Mouse (Mus musculus) megakaryocyte, adult 5-6 weeks (primary cell): ENCODE measurements around the gene Knl1. TPM values are rescaled to one million over a fixed set of nuclear protein-coding genes. Genes with fewer than 3 reads are reported as not detected.

Experiments
- ATAC-seq: 2 replicates; pipeline ENCODE4 v1.8.0; 2016; ENCODE audit warnings: mild to moderate bottlenecking, inconsistent platforms; ENCODE audit not compliant: poor library complexity, severe bottlenecking
- total RNA-seq, 2 experiments: library from RNA; stranded (forward) in 1 of 2; stranded (reverse) in 1 of 2; fragments of 153-499, 151-499 nt in 1 of 2; fragments of 221-1000, 200-1000 nt in 1 of 2; gene quantifications; 2 replicates each; pipeline versions ENCODE4 v1.2.3 to v1.2.4; 2015 to 2017

Knl1 gene
- total RNA-seq, 2 experiments from 2014 or later = 69.5 to 79.4 TPM

- peak; percentile 98 for ATAC-seq
These were observed 12.1 kb upstream of the Knl1 start, which contains the start of gene Rpusd2 for GRCm38 (mm10) chr2:119034656-119035396. Gene Rpusd2 (plus strand): TSS chr2:119034790.

DNA sequence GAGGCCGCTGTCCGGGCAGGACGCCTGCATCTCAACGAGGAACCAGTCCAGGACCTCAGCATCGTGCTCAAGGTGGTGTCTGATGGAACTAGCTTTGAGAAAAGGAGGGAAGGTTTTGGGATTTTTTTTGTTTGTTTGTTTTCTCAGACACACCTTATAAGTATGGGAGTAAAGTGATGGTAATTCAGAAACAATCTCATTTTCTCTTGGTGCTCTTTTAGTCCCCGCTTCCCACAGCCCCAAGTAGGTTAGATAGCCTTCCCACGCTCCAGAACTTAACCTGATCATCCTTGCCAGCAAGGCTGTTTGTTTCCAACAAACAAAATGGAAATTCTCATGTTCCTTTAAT lies 11.5 kb upstream of the Knl1 start:
- ATAC-seq = peak; percentile 31; the same call in 1 of the 2 replicates

DNA sequence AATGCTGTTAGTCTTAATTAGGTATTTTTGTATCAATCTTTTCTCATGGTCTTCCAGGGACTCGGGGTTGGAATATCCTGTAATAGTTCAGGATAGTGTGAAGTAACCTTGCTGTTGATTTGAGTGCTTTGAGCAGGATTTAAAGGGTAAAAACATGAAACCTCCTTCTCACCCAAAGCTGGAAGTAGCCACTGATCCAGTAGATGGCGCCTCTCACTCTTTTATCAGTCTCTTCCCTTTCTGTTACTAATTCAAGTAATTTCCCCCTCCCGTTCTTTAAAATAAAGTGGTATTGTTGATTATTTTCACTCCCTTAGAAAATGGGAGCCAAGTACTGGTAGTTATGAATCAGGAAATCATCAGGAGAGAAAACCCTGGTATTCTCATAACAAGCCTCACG lies 6.0 kb upstream of the Knl1 start:
- ATAC-seq = peak; percentile 43; the same call in 1 of the 2 replicates

GRCm38 (mm10) chr2:119045163-119045562 lies 1.8 kb upstream of the Knl1 start:
- ATAC-seq = no peak

DNA sequence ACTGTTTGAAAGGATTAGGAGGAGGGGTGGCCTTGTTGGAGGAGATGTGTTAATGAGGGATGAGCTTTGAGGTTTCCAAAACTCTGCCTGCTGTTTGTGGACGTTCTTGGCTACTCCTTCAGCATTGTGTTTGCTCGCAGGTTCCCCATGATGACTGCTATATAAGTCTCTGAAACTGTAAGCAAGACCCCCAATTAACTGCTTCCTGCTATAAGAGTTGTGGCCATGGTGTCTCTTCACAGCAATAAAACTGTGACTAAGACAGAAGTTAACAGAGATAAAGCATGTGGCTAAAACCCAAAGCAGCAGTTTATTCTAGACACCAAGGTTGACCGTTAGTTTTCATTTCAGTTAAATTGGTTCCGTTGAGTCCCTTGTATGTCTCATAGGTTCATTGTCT lies 930 bp downstream of the Knl1 start:
- ATAC-seq = no peak

GRCm38 (mm10) chr2:119050132-119050650 lies 3.3 kb downstream of the Knl1 start:
- ATAC-seq = no peak

DNA sequence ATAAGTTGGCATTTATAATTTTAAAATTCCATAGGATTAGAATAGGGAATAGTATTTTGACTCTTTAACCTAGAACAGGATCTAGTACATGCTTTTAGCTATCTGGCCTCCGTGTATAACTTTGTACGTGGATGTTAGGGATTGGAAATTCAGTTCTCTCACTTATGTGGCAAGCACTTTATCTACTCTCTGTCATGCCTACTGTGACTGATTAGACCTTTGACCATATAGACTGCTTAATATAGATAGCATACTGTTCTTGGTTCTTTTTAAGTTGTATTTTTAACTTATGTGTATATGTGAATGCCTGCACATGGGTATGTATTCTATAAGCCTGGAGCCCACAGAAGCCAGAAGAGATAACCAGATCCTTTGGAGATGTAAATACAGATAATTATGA lies 13.2 kb downstream of the Knl1 start:
- no peak for ATAC-seq

- ATAC-seq = no peak
These were observed 25.5 kb downstream of the Knl1 start for GRCm38 (mm10) chr2:119072397-119072796.

- no peak for ATAC-seq
These were observed 39.2 kb downstream of the Knl1 start for GRCm38 (mm10) chr2:119086156-119086555.

- no peak for ATAC-seq
These were observed 54.6 kb downstream of the Knl1 start for GRCm38 (mm10) chr2:119101552-119101951.

GRCm38 (mm10) chr2:119106583-119106982 lies 59.7 kb downstream of the Knl1 start:
- ATAC-seq = no peak

DNA sequence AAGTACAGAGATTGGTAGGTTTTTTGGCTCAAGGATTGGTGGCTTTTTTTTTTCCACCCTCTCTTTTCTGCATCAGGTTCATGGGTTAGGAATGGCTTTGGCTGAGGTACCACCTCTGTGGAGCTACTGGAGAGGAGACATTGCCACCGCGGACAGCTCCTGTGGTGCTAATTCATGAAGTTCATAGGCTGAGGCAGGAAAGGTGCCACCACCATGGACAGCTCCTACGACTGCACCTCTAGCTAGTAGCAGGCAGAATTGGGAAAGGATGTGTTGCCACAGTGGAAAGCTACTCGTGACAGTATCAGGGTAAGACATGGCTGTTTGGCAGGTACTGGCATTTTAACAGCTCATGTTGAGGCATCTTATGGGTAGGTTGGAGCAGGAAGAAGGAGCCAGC lies 61.6 kb downstream of the Knl1 start:
- no peak for ATAC-seq

DNA sequence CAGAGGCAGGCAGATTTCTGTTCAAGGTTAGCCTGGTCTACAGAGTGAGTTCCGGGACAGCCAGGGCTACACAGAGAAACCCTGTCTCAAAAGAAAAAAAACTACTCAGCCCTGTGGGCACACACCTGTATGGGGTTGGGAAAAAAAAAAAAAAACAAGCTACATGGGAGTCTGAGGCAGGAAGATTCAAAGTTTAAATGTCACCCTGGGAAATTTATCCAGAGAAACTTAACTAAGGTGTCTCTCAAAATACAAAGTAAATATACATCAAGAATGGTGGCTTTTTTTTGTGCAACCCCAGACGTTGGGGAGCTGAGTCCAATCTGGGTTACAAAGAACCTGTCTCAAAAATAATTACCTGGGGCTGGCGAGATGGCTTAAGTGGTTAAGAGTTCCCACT lies 64.1 kb downstream of the Knl1 start:
- no peak for ATAC-seq

DNA sequence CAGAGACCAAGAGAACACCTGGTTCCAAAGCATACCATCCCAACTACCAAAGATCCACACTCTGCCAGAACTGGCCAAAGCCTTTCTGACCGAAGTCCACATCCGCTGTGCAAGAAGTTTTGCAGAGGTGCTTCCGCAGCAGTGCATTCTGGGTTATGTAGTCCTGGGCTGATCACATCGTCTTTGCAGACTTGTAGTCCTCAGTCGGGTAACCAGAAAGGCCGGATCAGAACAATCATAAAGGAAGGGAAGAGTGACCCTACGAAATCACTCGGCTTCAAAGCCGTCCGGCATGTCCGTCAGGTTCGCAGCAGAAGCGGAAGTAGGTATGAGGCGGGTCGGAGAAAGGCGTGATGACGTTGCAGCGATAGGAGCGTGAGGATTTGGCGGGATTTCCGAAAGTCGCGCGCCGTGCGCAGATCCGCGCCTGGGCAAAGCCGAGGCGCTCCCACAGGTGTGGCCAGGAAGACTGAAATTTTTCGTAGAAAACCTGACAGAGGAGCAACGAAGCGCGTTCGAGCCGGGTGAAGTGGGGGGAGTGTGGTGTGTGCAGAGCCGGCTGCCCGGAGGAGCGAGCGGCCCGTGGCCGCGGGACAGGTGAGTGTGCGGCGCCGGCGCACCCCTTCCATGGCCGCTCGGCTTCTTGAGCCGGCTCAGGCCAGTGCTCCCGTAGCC lies 65.7 kb downstream of the Knl1 start, which contains the start of gene Rad51:
Gene Rad51 (plus strand): TSS at position 356 of the 675 bp plus-strand sequence.
- peak; percentile 97 for ATAC-seq

DNA sequence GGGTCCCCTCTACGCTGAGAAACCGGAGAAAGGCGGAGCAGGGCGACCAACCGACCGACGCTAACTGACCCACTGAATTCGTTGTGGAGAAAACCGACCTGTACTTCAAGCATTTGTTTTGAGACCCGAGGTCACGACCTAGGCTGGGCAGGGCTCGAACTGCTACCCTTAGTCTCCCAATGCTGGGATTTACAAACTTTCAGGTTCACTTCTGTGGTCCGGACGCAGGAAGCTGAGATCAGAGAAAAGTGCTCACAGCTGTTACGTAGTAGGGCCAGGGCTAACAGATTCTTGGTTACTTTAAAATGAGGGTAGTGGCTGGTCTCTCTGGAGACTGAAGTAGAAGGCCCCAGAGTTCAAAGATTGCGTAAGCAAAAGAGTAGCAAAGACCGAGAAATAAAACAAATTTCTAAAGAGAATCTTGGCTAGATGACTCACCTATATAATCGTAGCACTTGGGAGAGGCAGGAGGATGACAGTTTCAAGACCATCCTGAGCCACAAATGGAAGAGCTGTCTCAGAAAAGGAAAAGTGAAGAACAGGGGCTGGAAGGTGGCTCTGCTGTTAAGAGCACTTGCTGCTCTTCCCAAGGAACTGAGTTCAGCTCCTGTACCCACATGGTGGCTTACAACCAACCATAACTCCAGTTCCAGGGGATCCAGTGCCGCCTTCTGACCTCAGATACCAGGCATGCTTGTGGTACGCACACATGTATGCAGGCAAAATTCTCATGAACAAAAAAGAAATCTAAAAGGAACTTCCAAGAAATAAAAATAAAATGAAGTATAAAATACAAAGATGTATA lies 66.4 kb downstream of the Knl1 start:
- no peak for ATAC-seq

- no peak for ATAC-seq
These were observed 89.5 kb downstream of the Knl1 start for GRCm38 (mm10) chr2:119136346-119136898.

- no peak for ATAC-seq
These were observed 98.3 kb downstream of the Knl1 start for GRCm38 (mm10) chr2:119145199-119145598.

- ATAC-seq = no peak
These were observed 99.5 kb downstream of the Knl1 start for GRCm38 (mm10) chr2:119146435-119146834.

GRCm38 (mm10) chr2:119147160-119147678 lies 100.3 kb downstream of the Knl1 start:
- ATAC-seq = no peak

- ATAC-seq = no peak
These were observed 100.9 kb downstream of the Knl1 start for GRCm38 (mm10) chr2:119147775-119148174.

DNA sequence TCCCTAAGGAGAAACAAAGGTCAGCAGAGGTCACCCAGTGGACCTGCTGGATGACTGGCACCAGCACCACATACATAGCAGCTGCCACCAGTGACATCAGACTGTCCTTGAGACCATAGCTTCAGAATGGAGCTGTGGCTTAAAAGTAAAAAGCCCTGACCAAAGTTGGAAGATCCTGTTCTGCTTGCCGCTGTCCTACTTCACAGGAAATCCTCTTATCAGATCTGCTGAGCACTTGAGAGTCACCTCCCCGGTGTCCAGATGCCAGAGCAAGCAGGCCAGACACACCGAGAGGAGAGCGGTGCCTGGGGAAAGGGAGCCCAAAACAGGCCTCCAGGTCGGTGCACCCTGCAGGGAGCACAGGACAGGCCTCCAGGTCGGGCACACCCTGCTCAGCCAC lies 105.3 kb downstream of the Knl1 start:
- no peak for ATAC-seq
